Mouse (Mus musculus) kidney, adult 18-20 months (tissue): ENCODE results near the gene Nmb.

Source experiments
- DNase-seq: peaks from one replicate; pipeline ENCODE4 v3.0.0; 2021

Nmb gene

GRCm38 (mm10) chr7:80855316-80855715 lies 49.6 kb downstream of the Nmb start:
- no peak for DNase-seq

- DNase-seq: no peak
Measured at GRCm38 (mm10) chr7:80853218-80853617, 51.7 kb downstream of the Nmb start.
